Mouse (Mus musculus): ENCODE measurements at regions not wholly inside any gene's neighbourhood (a gene's known extent, or its start where the extent isn't known, plus 50 kb on each side); places are given as distances from the start of the nearest gene placed in this dataset.

DNA sequence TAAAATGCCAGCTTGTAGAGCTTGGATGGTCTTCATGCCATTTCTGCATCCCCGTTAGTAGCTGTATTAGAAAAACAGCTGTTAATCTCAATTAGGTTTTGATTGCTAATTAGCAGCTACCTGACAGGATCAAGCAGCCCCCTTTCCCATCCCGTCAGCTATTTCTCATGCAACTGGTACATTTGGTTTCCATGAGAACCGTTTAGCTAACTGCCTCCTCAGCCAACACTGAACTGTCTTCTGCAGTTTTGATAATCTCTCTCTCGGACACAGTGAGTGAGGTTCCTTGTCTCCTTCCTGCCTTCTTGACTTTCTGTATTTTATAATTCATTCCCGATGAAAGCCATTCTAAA, 385.7 kb upstream of the Kif2a start:
- in situ Hi-C loops (cut with MboI; ENCODE audit: low sequenced_read_pairs in 2 of 2, unreplicated experiment in 2 of 2): no loop called here
- Histone ChIP-seq H3K36me3 (ENCODE audit: control insufficient read depth, insufficient read depth, low read length, poor library complexity, severe bottlenecking) (no peaks in the 10 kb centered on the region), H3K4me1 (ENCODE audit: control insufficient read depth in 2 of 2, insufficient read depth in 2 of 2, low read length in 2 of 2, poor library complexity in 1 of 2) (no peaks in the 10 kb centered on the region), H3K27ac (ENCODE audit: insufficient read depth, low read depth, low read length, poor library complexity, severe bottlenecking) (no peak overlapping the region), H3K9me3 (ENCODE audit: control insufficient read depth, insufficient read depth, low read depth, low read length) (no peaks in the 10 kb centered on the region), H3K9ac (ENCODE audit: insufficient read depth, low read depth, low read length, poor library complexity, severe bottlenecking) (no peak overlapping the region), H3K4me3 (ENCODE audit: insufficient read depth in 1 of 2, low read depth in 1 of 2, low read length in 2 of 2, poor library complexity in 1 of 2, severe bottlenecking in 1 of 2) (no peak overlapping the region)
- no peak for DNase-seq (ENCODE audit: low read depth, low spot score)
- TF ChIP-seq ZNF384 (IDR thresholded peaks at IDR 0.05; ENCODE audit: low read depth, low read length): no peak
- no peak for TF ChIP-seq ZC3H11A (IDR thresholded peaks at IDR 0.05; ENCODE audit: borderline replicate concordance, low read depth, low read length)
- no peak for TF ChIP-seq CHD2 (IDR thresholded peaks at IDR 0.05; ENCODE audit: low read depth, low read length)
- no peak for TF ChIP-seq HCFC1 (IDR thresholded peaks at IDR 0.05; ENCODE audit: borderline replicate concordance, insufficient read depth, low read length)
- no peak for TF ChIP-seq MAFK (IDR thresholded peaks at IDR 0.05; ENCODE audit: insufficient read depth, low read depth, low read length)

DNA sequence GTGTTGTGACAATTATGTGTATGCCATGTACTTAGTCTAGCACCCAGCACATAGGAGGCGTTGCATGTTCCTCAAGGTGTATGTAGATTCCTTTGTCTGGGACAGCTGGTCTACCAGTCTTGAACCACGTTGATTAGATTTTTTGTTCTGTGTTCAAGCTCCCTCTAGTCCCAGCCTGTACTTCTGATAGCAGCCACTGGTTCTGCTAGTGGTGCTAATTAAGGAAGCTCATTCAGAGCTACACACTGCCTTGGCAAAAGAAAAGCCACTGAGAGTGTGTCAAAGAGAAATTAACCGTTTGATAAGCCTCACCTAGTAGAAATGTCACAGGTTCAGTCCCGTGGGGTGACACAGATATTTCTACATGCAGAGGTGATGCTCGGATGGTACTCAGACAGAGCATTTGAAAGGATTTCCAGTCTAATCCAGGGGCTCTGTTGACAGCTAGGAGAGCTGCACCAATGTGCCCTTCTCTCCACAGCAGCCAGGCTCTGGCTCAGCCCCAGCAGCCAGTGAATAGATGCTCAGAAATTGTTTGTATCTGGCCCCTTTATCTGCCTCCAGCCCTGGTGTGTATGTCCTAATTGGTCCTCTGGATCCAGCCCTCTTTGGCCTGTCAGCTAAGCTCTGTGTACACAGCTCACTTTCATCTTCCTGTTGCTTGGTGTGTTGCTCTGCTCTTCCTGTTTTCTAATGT, 385.2 kb upstream of the Kif2a start:
- no peak overlapping the region for H3K9ac ChIP-seq (ENCODE audit: insufficient read depth, low read depth, low read length, poor library complexity, severe bottlenecking)
- no peak overlapping the region for H3K4me3 ChIP-seq (ENCODE audit: insufficient read depth in 1 of 2, low read depth in 1 of 2, low read length in 2 of 2, poor library complexity in 1 of 2, severe bottlenecking in 1 of 2)
- no peaks in the 10 kb centered on the region for H3K9me3 ChIP-seq (ENCODE audit: control insufficient read depth, insufficient read depth, low read depth, low read length)
- TF ChIP-seq CHD2 (IDR thresholded peaks at IDR 0.05; ENCODE audit: low read depth, low read length): no peak
- TF ChIP-seq ZNF384 (IDR thresholded peaks at IDR 0.05; ENCODE audit: low read depth, low read length): no peak
- no peak for TF ChIP-seq HCFC1 (IDR thresholded peaks at IDR 0.05; ENCODE audit: borderline replicate concordance, insufficient read depth, low read length)
- no peak for TF ChIP-seq ZC3H11A (IDR thresholded peaks at IDR 0.05; ENCODE audit: borderline replicate concordance, low read depth, low read length)
- TF ChIP-seq MAFK (IDR thresholded peaks at IDR 0.05; ENCODE audit: insufficient read depth, low read depth, low read length): no peak
- H3K4me1 ChIP-seq (ENCODE audit: control insufficient read depth in 2 of 2, insufficient read depth in 2 of 2, low read length in 2 of 2, poor library complexity in 1 of 2): no peaks in the 10 kb centered on the region
- no peak overlapping the region for H3K27ac ChIP-seq (ENCODE audit: insufficient read depth, low read depth, low read length, poor library complexity, severe bottlenecking)
- no peaks in the 10 kb centered on the region for H3K36me3 ChIP-seq (ENCODE audit: control insufficient read depth, insufficient read depth, low read length, poor library complexity, severe bottlenecking)
- in situ Hi-C loops (cut with MboI; ENCODE audit: low sequenced_read_pairs in 2 of 2, unreplicated experiment in 2 of 2): no loop called here
- DNase-seq (ENCODE audit: low read depth, low spot score): no peak

DNA sequence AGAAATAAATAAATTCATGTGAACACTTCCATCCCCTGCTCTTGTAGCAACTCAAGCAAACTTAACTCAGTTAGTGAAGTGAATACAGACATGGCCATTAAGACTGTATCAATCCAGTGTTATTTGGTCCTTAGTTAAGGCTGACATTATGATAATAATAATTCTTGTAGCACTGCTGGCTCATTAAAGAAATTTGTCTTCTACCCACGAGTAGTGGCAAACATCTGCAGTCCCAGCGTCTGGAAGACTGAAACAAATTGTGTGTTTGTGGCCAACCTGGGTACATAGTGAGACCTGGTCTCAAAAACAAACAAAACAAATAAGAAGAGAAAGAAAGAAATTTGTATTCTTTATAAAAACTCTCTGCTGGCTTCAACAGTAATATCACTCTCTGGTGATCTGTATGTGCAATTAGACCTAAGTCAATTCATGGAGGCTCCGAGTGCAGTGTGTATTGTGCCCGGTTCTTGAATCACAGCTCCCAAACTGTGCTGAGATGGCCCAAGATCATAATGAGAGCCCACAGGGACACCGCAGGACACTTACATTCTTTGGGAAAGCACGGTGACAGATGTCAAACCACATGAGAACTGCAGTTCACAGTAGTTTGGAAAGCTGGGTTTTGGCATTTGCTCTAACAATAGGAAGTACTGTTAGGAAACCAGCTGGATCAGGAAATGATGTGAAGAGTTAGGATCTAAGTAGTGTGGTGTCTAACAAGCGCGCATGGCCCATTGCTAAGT, 376.9 kb upstream of the Kif2a start:
- in situ Hi-C loops (cut with MboI; ENCODE audit: low sequenced_read_pairs in 2 of 2, unreplicated experiment in 2 of 2): no loop called here
- no peaks in the 10 kb centered on the region for H3K36me3 ChIP-seq (ENCODE audit: control insufficient read depth, insufficient read depth, low read length, poor library complexity, severe bottlenecking)
- no peak overlapping the region for H3K9ac ChIP-seq (ENCODE audit: insufficient read depth, low read depth, low read length, poor library complexity, severe bottlenecking)
- H3K27ac ChIP-seq (ENCODE audit: insufficient read depth, low read depth, low read length, poor library complexity, severe bottlenecking): no peak overlapping the region
- TF ChIP-seq CHD2 (IDR thresholded peaks at IDR 0.05; ENCODE audit: low read depth, low read length) (no peak), HCFC1 (IDR thresholded peaks at IDR 0.05; ENCODE audit: borderline replicate concordance, insufficient read depth, low read length) (no peak), ZNF384 (IDR thresholded peaks at IDR 0.05; ENCODE audit: low read depth, low read length) (no peak), ZC3H11A (IDR thresholded peaks at IDR 0.05; ENCODE audit: borderline replicate concordance, low read depth, low read length) (no peak), MAFK (IDR thresholded peaks at IDR 0.05; ENCODE audit: insufficient read depth, low read depth, low read length) (no peak)
- no peak overlapping the region for H3K4me3 ChIP-seq (ENCODE audit: insufficient read depth in 1 of 2, low read depth in 1 of 2, low read length in 2 of 2, poor library complexity in 1 of 2, severe bottlenecking in 1 of 2)
- H3K9me3 ChIP-seq (ENCODE audit: control insufficient read depth, insufficient read depth, low read depth, low read length): no peaks in the 10 kb centered on the region
- DNase-seq (ENCODE audit: low read depth, low spot score): no peak
- H3K4me1 ChIP-seq (ENCODE audit: control insufficient read depth in 2 of 2, insufficient read depth in 2 of 2, low read length in 2 of 2, poor library complexity in 1 of 2): no peaks in the 10 kb centered on the region

GRCm38 (mm10) chr13:107396036-107396435, 374.1 kb upstream of the Kif2a start:
- TF ChIP-seq MAFK (IDR thresholded peaks at IDR 0.05; ENCODE audit: insufficient read depth, low read depth, low read length) (no peak), ZC3H11A (IDR thresholded peaks at IDR 0.05; ENCODE audit: borderline replicate concordance, low read depth, low read length) (no peak), HCFC1 (IDR thresholded peaks at IDR 0.05; ENCODE audit: borderline replicate concordance, insufficient read depth, low read length) (no peak), ZNF384 (IDR thresholded peaks at IDR 0.05; ENCODE audit: low read depth, low read length) (no peak), CHD2 (IDR thresholded peaks at IDR 0.05; ENCODE audit: low read depth, low read length) (no peak)

More at GRCm38 (mm10) chr13:107396036-107396435, 374.1 kb upstream of the Kif2a start:
- no peak overlapping the region for H3K9ac ChIP-seq (ENCODE audit: insufficient read depth, low read depth, low read length, poor library complexity, severe bottlenecking)
- no peak overlapping the region for H3K27ac ChIP-seq (ENCODE audit: insufficient read depth, low read depth, low read length, poor library complexity, severe bottlenecking)
- no peaks in the 10 kb centered on the region for H3K9me3 ChIP-seq (ENCODE audit: control insufficient read depth, insufficient read depth, low read depth, low read length)
- no peaks in the 10 kb centered on the region for H3K4me1 ChIP-seq (ENCODE audit: control insufficient read depth in 2 of 2, insufficient read depth in 2 of 2, low read length in 2 of 2, poor library complexity in 1 of 2)
- no peak overlapping the region for H3K4me3 ChIP-seq (ENCODE audit: insufficient read depth in 1 of 2, low read depth in 1 of 2, low read length in 2 of 2, poor library complexity in 1 of 2, severe bottlenecking in 1 of 2)
- in situ Hi-C loops (cut with MboI; ENCODE audit: low sequenced_read_pairs in 2 of 2, unreplicated experiment in 2 of 2): no loop called here
- no peak for DNase-seq (ENCODE audit: low read depth, low spot score)
- no peaks in the 10 kb centered on the region for H3K36me3 ChIP-seq (ENCODE audit: control insufficient read depth, insufficient read depth, low read length, poor library complexity, severe bottlenecking)
